Mouse (Mus musculus): ENCODE results near the gene H2-Q7. TPM values are rescaled to one million over a fixed set of nuclear protein-coding genes. Genes with fewer than 3 reads are reported as not detected.

H2-Q7 gene
- total RNA-seq, 2 experiments from 2014 or later: 1.3 to 1.9 TPM

Other genes starting within 250 kb of the H2-Q7 start
- gene Ltb, start 244.7 kb upstream of the H2-Q7 start, total RNA-seq (2021): 1 to 10 TPM; 1.2 to 3.8 TPM
- under 1 TPM; 0.29 to 0.39 TPM for gene Tnf, start 237.1 kb upstream of the H2-Q7 start, total RNA-seq (2021)
- gene Lta, start 233.8 kb upstream of the H2-Q7 start, total RNA-seq (2021): under 1 TPM in 1 of 2 experiments, not detected in 1; 0.20 TPM
- gene Gm16181, start 218.3 kb upstream of the H2-Q7 start, total RNA-seq (2021): under 1 TPM in 1 of 2 experiments, not detected in 1; 0.71 TPM
- 1 to 10 TPM; 4.1 to 4.4 TPM for gene Atp6v1g2, start 205.5 kb upstream of the H2-Q7 start, total RNA-seq (2021)
- 10 to 100 TPM in 1 of 2 experiments, 1 to 10 TPM in 1; 8.4 to 10.4 TPM for gene Nfkbil1, start 203.4 kb upstream of the H2-Q7 start, total RNA-seq (2021)
- gene Ddx39b, start 197.4 kb upstream of the H2-Q7 start, total RNA-seq (2021): 100 to 1,000 TPM; 107 to 118 TPM
- 10 to 100 TPM; 77.3 to 77.5 TPM for gene H2-D1, start 176.4 kb upstream of the H2-Q7 start, total RNA-seq (2021)
- 1 to 10 TPM in 1 of 2 experiments, under 1 TPM in 1; 0.57 to 1.2 TPM for gene H2-Q1, start 118.8 kb upstream of the H2-Q7 start, total RNA-seq (2021)
- gene H2-Q2, start 96.9 kb upstream of the H2-Q7 start, total RNA-seq (2021): 1 to 10 TPM; 1.1 to 3.7 TPM
- 1 to 10 TPM; 9.2 to 9.8 TPM for gene H2-Q4, start 59.5 kb upstream of the H2-Q7 start, total RNA-seq (2021)
- under 1 TPM; 0.31 to 0.80 TPM for gene H2-Q6, start 14.3 kb upstream of the H2-Q7 start, total RNA-seq (2021)
- under 1 TPM; 0.12 to 0.20 TPM for gene H2-Q10, start 30.9 kb downstream of the H2-Q7 start, total RNA-seq (2021)
- not detected for gene Pou5f1, start 66.9 kb downstream of the H2-Q7 start, total RNA-seq (2021)
- gene Tcf19, start 77.7 kb downstream of the H2-Q7 start, total RNA-seq (2021): 1 to 10 TPM; 6.0 to 7.9 TPM
- gene Cchcr1, start 77.9 kb downstream of the H2-Q7 start, total RNA-seq (2021): 1 to 10 TPM; 4.2 to 4.3 TPM
- not detected for gene Psors1c2, start 94.0 kb downstream of the H2-Q7 start, total RNA-seq (2021)
- gene Cdsn, start 113.0 kb downstream of the H2-Q7 start, total RNA-seq (2021): under 1 TPM; 0.15 to 0.17 TPM
- gene 2300002M23Rik, start 128.3 kb downstream of the H2-Q7 start, total RNA-seq (2021): not detected
- not detected for gene Sfta2, start 162.4 kb downstream of the H2-Q7 start, total RNA-seq (2021)
- not detected for gene Gm9573, start 187.5 kb downstream of the H2-Q7 start, total RNA-seq (2021)
- gene Mucl3, start 204.5 kb downstream of the H2-Q7 start, total RNA-seq (2021): not detected
- gene Vars2, start 228.4 kb downstream of the H2-Q7 start, total RNA-seq (2021): 10 to 100 TPM; 29.6 to 30.7 TPM
- gene Gtf2h4, start 234.6 kb downstream of the H2-Q7 start, total RNA-seq (2021): 10 to 100 TPM; 16.8 to 23.2 TPM

All from heart, postnatal 14 days (tissue).